Mouse (Mus musculus) cerebellum, adult 2 months (tissue): ENCODE results near the gene Tfip11. TPM values are rescaled to one million over a fixed set of nuclear protein-coding genes. Genes with fewer than 3 reads are reported as not detected.

Source experiments
- DNase-seq, 2 experiments: peaks; one replicate each; pipeline ENCODE4 v3.0.0; 2021
- H3K27ac ChIP-seq: fragments of 200-500 bp; 2 replicates; pipeline ENCODE4 v1.5.1; 2012; ENCODE audit warnings: low read length, control low read depth, inconsistent platforms; ENCODE audit not compliant: insufficient read depth
- H3K27me3 ChIP-seq: fragments of 200-500 bp; 2 replicates; pipeline ENCODE4 v1.6.1; 2012; ENCODE audit warnings: inconsistent platforms, mild to moderate bottlenecking, low read length, moderate library complexity; ENCODE audit not compliant: control insufficient read depth, insufficient read depth
- H3K4me1 ChIP-seq: fragments of 200-500 bp; 2 replicates; pipeline ENCODE4 v1.6.1; 2011; ENCODE audit warnings: low read length; ENCODE audit not compliant: control insufficient read depth, insufficient read depth
- H3K4me3 ChIP-seq: fragments of 200-500 bp; replicated peaks from 2 replicates; pipeline ENCODE3; 2011; ENCODE audit warnings: mild to moderate bottlenecking, low read depth, low read length, control low read depth; ENCODE audit not compliant: insufficient read depth
- CTCF ChIP-seq: fragments of 200-500 bp; IDR thresholded peaks from 2 replicates; pipeline ENCODE4 v1.5.1; 2011; ENCODE audit warnings: low read depth, mild to moderate bottlenecking, control low read depth, low read length, moderate library complexity, borderline replicate concordance; ENCODE audit not compliant: insufficient read depth
- POLR2A ChIP-seq: fragments of 200-500 bp; IDR thresholded peaks from 2 replicates; pipeline ENCODE4 v1.6.1; 2011; ENCODE audit warnings: low read length, control low read depth, borderline replicate concordance; ENCODE audit not compliant: insufficient read depth
- WGBS: fragments of 180-500 bp; shearing (Covaris S2); methylation state at CpG from one replicate; pipeline ENCODE4 v1.1.7; 2018; 5-methylcytosine and 5-hydroxymethylcytosine counted together
- polyA plus RNA-seq: library from polyadenylated mRNA; depleted of rRNA; stranded (reverse); fragments of >200 nt; gene quantifications from 2 replicates; pipeline ENCODE4 v1.2.3, GENCODE M21; 2012

Tfip11 gene
- polyA plus RNA-seq, 1 experiment: 48.2 TPM

- Histone ChIP-seq H3K27ac (no peak overlapping the region), H3K27me3 (no peaks in the 10 kb centered on the region), H3K4me1 (peaks cover 11% of the 10 kb centered on the region), H3K4me3 (no peak overlapping the region)
- TF ChIP-seq POLR2A (no peak), CTCF (no peak)
- no peak for DNase-seq
- 56% methylated on average over 5 of the region's 5 CpGs for WGBS
Observed at GRCm38 (mm10) chr5:112320379-112320778, 5.8 kb upstream of the Tfip11 start.

- WGBS: 12% methylated on average over 6 of the region's 6 CpGs
- Histone ChIP-seq H3K4me1 (peaks cover 11% of the 10 kb centered on the region), H3K27ac (no peak overlapping the region), H3K4me3 (no peak overlapping the region), H3K27me3 (no peaks in the 10 kb centered on the region)
- no peak for TF ChIP-seq CTCF
- TF ChIP-seq POLR2A: no peak
- DNase-seq: peak; percentile 54 to 79
Observed at GRCm38 (mm10) chr5:112320936-112321335, 5.2 kb upstream of the Tfip11 start.

GRCm38 (mm10) chr5:112321376-112321775 lies 4.8 kb upstream of the Tfip11 start:
- WGBS: 63% methylated on average over 4 of the region's 4 CpGs

GRCm38 (mm10) chr5:112323246-112323645 lies 2.9 kb upstream of the Tfip11 start:
- Histone ChIP-seq H3K4me1 (peaks cover 19% of the 10 kb centered on the region), H3K4me3 (no peak overlapping the region), H3K27me3 (no peaks in the 10 kb centered on the region), H3K27ac (no peak overlapping the region)
- WGBS: 76% methylated on average over 6 of the region's 6 CpGs
- no peak for DNase-seq
- TF ChIP-seq POLR2A (no peak), CTCF (no peak)

More at GRCm38 (mm10) chr5:112321376-112321775, 4.8 kb upstream of the Tfip11 start:
- Histone ChIP-seq H3K4me1 (peaks cover 11% of the 10 kb centered on the region), H3K27me3 (no peaks in the 10 kb centered on the region), H3K27ac (no peak overlapping the region), H3K4me3 (no peak overlapping the region)
- TF ChIP-seq CTCF (no peak), POLR2A (no peak)
- DNase-seq: no peak

GRCm38 (mm10) chr5:112324637-112325545 lies 1.3 kb upstream of the Tfip11 start:
- Histone ChIP-seq H3K4me3 (no peak overlapping the region), H3K27me3 (no peaks in the 10 kb centered on the region), H3K4me1 (peaks cover 19% of the 10 kb centered on the region), H3K27ac (no peak overlapping the region)
- WGBS: 36% methylated on average over 24 of the region's 24 CpGs
- DNase-seq: no peak
- no peak for TF ChIP-seq POLR2A
- TF ChIP-seq CTCF: no peak

- Histone ChIP-seq H3K27ac (peak overlapping the region; percentile 21; the same call in 1 of the 2 replicates), H3K4me3 (peak overlapping the region; percentile 94), H3K27me3 (no peaks in the 10 kb centered on the region), H3K4me1 (peaks cover 10% of the 10 kb centered on the region; the same call in 1 of the 2 replicates)
- under 1% methylated on average over 33 of the region's 33 CpGs for WGBS
- TF ChIP-seq POLR2A: 0 out of 2 replicates have a peak, but pooled peaks have one; percentile 28
- no peak for TF ChIP-seq CTCF
- DNase-seq: no peak
Observed at GRCm38 (mm10) chr5:112326446-112327009, 370 bp downstream of the Tfip11 start.

GRCm38 (mm10) chr5:112327854-112328253 lies 1.7 kb downstream of the Tfip11 start:
- TF ChIP-seq CTCF (no peak), POLR2A (no peak)
- 84% methylated on average over 15 of the region's 15 CpGs for WGBS

GRCm38 (mm10) chr5:112329805-112330564 lies 3.8 kb downstream of the Tfip11 start:
- H3K4me3 ChIP-seq: no peak overlapping the region
- no peak overlapping the region for H3K27ac ChIP-seq
- H3K4me1 ChIP-seq: peaks cover 8% of the 10 kb centered on the region; the same call in 1 of the 2 replicates
- WGBS: 91% methylated on average over 14 of the region's 14 CpGs
- TF ChIP-seq POLR2A: no peak
- no peak for TF ChIP-seq CTCF
- H3K27me3 ChIP-seq: no peaks in the 10 kb centered on the region
- no peak for DNase-seq

More at GRCm38 (mm10) chr5:112327854-112328253, 1.7 kb downstream of the Tfip11 start:
- no peaks in the 10 kb centered on the region for H3K27me3 ChIP-seq
- no peak overlapping the region for H3K4me3 ChIP-seq
- H3K4me1 ChIP-seq: peaks cover 8% of the 10 kb centered on the region; the same call in 1 of the 2 replicates
- no peak overlapping the region for H3K27ac ChIP-seq
- DNase-seq: no peak
